Mouse (Mus musculus) embryonic facial prominence, embryonic 14.5 days (tissue): Measurements from ENCODE around the gene 1700008O03Rik. TPM values are rescaled to one million over a fixed set of nuclear protein-coding genes. Genes with fewer than 3 reads are reported as not detected.
A peak's percentile ranks its signal among the peaks of the same experiment; 100 is the strongest.

Source experiments
- ATAC-seq: fragments of 200-750 bp; cut with Nextera tagmentation; 2 replicates; pipeline ENCODE4 v1.8.0; 2017; ENCODE audit warnings: low read depth, moderate number of reproducible peaks, moderate TSS enrichment
- DNase-seq: peaks from one replicate; pipeline ENCODE4 v3.0.0-alpha.2; 2015; ENCODE audit warnings: low spot score
- H3K27ac ChIP-seq: fragments of 300-500 bp; sonication (generic); replicated peaks from 2 replicates; pipeline ENCODE4 v1.5.1; 2014; ENCODE audit warnings: low read depth, mild to moderate bottlenecking, low read length, moderate library complexity
- H3K27me3 ChIP-seq: fragments of 300-500 bp; sonication (generic); replicated peaks from 2 replicates; pipeline ENCODE4 v1.6.1; 2014; ENCODE audit warnings: low read length; ENCODE audit not compliant: control insufficient read depth, insufficient read depth
- H3K36me3 ChIP-seq: fragments of 300-500 bp; sonication (generic); 2 replicates; pipeline ENCODE4 v1.6.1; 2014; ENCODE audit warnings: low read length, mixed read lengths; ENCODE audit not compliant: control insufficient read depth, insufficient read depth
- H3K4me1 ChIP-seq: fragments of 300-500 bp; sonication (generic); 2 replicates; pipeline ENCODE4 v1.6.1; 2014; ENCODE audit warnings: antibody characterized with exemption, low read length; ENCODE audit not compliant: control insufficient read depth, insufficient read depth
- H3K4me2 ChIP-seq: fragments of 300-500 bp; sonication (generic); 2 replicates; pipeline ENCODE4 v1.6.1; 2014; ENCODE audit warnings: low read depth, mild to moderate bottlenecking, low read length, moderate library complexity, mixed read lengths
- H3K4me3 ChIP-seq: fragments of 300-500 bp; sonication (generic); 2 replicates; pipeline ENCODE4 v1.5.1; 2014; ENCODE audit warnings: low read depth, mild to moderate bottlenecking, low read length
- H3K9ac ChIP-seq: fragments of 300-500 bp; sonication (generic); 2 replicates; pipeline ENCODE4 v1.6.1; 2014; ENCODE audit warnings: low read depth, mild to moderate bottlenecking, low read length, moderate library complexity, mixed read lengths
- H3K9me3 ChIP-seq: fragments of 300-500 bp; sonication (generic); 2 replicates; pipeline ENCODE4 v1.6.1; 2016; ENCODE audit warnings: low read length; ENCODE audit not compliant: control insufficient read depth
- WGBS: fragments of 180-500 bp; shearing (Covaris S2); extraction: QIAGEN DNeasy Blood & Tissue Kit; methylation state at CpG from one replicate; pipeline ENCODE4 v1.1.7; 2014; 5-methylcytosine and 5-hydroxymethylcytosine counted together
- polyA plus RNA-seq: library from polyadenylated mRNA; unstranded; fragments of >200 nt; fragmentation: Nextera tagmentation; extraction: Ambion mirVana; gene quantifications from 2 replicates; pipeline ENCODE4 v1.2.1, GENCODE M21; 2014

1700008O03Rik gene
- polyA plus RNA-seq, 1 experiment from 2014 or later = 0.33 TPM

DNA sequence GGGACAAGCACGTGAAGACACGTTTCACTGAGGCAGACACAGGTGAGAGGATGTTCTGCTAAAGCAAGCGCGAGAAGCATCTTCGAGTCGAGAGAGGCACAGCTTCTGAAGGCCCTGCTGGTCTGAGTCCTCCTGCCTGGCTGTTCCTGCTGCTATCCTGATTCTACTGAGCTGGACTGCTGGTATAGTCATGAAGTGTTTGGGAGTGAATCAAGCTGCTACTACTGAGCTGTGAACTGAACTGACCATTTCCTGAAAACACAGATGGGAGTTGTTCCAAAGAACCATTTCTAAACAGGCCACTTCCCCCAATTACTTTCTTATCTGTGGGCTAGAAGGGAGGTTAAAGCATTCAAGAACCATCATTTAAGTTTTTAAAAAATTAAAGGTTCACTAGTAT, 27.7 kb upstream of the 1700008O03Rik start:
- no peak for ATAC-seq
- H3K4me3 ChIP-seq = no peak overlapping the region
- no peak for DNase-seq
- H3K27me3 ChIP-seq = no peaks in the 10 kb centered on the region
- no peak overlapping the region for H3K4me2 ChIP-seq
- H3K9ac ChIP-seq = no peak overlapping the region
- no peak overlapping the region for H3K27ac ChIP-seq
- H3K4me1 ChIP-seq = no peaks in the 10 kb centered on the region
- no peaks in the 10 kb centered on the region for H3K36me3 ChIP-seq
- WGBS = 88% methylated on average over 6 of the region's 6 CpGs
- no peaks in the 10 kb centered on the region for H3K9me3 ChIP-seq

DNA sequence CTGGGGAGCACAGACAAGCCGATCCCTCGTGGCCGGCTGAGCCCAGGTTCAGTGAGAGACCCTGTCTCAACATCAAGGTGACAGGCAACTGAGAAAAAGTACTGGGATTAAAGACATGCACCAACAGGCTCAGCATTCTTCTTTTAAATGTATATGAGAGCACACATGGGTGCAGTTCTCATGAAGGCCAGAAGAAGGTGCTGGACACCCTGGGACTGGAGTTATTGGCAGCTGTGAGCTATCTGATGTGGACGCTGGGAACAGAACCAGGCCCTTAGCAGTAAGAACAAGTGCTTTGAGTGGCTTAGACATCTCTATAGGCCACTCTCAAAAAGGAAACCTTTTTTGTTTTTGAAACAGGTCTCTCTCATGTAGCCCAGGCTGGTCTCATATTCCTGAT, 25.5 kb upstream of the 1700008O03Rik start:
- no peak overlapping the region for H3K4me3 ChIP-seq
- H3K27ac ChIP-seq = no peak overlapping the region
- H3K9ac ChIP-seq = no peak overlapping the region
- H3K4me1 ChIP-seq = no peaks in the 10 kb centered on the region
- ATAC-seq (no peak), DNase-seq (no peak)
- no peaks in the 10 kb centered on the region for H3K9me3 ChIP-seq
- H3K27me3 ChIP-seq = no peaks in the 10 kb centered on the region
- no peak overlapping the region for H3K4me2 ChIP-seq
- 88% methylated on average over 4 of the region's 4 CpGs for WGBS
- H3K36me3 ChIP-seq = no peaks in the 10 kb centered on the region

DNA sequence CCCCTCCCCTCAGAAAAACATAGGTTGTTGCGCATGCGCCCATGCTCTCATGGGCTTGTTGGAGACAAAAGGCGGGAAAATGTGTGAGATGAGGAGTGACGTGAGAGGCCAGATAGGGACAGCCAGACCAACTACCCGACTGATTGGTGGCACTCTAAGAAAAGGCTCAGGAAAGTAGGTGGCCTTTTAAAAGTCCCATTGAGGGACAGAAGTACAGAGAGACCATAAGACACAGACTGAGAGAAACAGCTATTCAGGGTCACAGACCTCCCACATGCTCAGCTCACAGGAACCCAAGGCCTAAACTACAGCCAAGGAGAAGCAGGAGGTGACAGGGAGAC, 20.4 kb upstream of the 1700008O03Rik start:
- Histone ChIP-seq H3K27ac (no peak overlapping the region), H3K27me3 (no peaks in the 10 kb centered on the region), H3K36me3 (no peaks in the 10 kb centered on the region), H3K4me3 (peak overlapping the region; percentile 30; the same call in 1 of the 2 replicates), H3K9me3 (no peaks in the 10 kb centered on the region), H3K9ac (no peak overlapping the region), H3K4me2 (peak overlapping the region; percentile 58; the same call in 1 of the 2 replicates), H3K4me1 (no peaks in the 10 kb centered on the region)
- DNase-seq (no peak), ATAC-seq (no peak; the same call in 1 of the 2 replicates)
- 3% methylated on average over 5 of the region's 5 CpGs for WGBS

DNA sequence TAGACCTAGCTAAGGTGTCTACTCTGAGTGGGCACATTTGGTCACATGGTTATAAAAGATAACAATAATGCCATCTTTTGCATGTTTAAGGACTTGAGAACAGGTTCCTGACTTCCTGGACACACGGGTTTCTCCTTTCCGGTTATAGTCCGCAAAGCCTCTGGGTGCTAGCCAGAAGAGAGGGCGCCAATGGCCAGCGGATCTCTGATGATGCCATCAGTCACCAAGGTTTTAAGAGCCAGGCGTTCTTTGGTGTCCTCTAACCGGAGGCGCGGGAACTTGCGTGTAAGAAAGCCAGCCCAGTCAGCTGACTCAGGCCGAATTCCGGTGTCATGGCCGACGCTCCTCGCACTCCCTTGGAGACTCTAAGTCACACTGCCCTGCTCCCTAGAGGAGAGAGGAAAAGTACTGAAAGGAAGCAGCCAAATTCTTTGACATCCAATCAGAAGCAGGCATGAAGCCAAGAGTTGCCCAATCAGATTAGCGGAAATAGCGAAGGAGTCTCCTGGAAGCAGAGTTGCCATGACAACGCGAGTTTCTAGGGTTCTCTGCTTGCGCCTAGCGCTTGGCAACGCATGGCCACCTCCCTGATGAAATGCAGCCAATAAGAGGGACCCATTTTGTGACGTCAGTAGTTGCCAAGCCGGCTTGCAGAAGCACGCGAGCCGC, 19.9 kb upstream of the 1700008O03Rik start:
- Histone ChIP-seq H3K4me3 (peak overlapping the region; percentile 30), H3K36me3 (no peaks in the 10 kb centered on the region), H3K9me3 (no peaks in the 10 kb centered on the region), H3K27me3 (no peaks in the 10 kb centered on the region), H3K4me2 (peak overlapping the region; percentile 58), H3K9ac (peak overlapping the region; percentile 20; the same call in 1 of the 2 replicates), H3K27ac (peak overlapping the region; percentile 61; the same call in 1 of the 2 replicates), H3K4me1 (no peaks in the 10 kb centered on the region)
- DNase-seq (peak; percentile 100), ATAC-seq (peak; percentile 96)
- 2% methylated on average over 27 of the region's 27 CpGs for WGBS

DNA sequence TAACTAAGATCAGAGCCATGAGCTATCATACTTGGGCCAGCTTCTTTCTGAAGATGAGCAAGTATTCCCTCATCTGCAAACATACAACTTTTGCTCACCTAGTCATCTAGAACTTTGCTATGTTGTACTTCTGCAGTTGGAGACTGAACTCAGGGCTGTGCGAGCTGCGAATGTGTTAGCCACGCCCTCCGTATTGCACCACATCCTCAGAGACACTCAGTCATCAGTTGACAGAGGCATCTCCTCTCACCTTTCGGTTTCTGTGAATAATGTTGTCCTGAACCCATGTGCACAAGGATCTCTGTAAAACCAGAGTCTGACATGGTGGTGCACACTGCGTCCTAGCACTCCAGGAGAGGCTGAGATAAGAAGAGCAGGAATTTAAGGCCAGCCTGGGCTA, 16.1 kb upstream of the 1700008O03Rik start:
- H3K36me3 ChIP-seq = no peaks in the 10 kb centered on the region
- no peak overlapping the region for H3K4me2 ChIP-seq
- H3K9ac ChIP-seq = no peak overlapping the region
- no peaks in the 10 kb centered on the region for H3K27me3 ChIP-seq
- no peak overlapping the region for H3K27ac ChIP-seq
- H3K9me3 ChIP-seq = no peaks in the 10 kb centered on the region
- ATAC-seq (no peak), DNase-seq (no peak)
- no peaks in the 10 kb centered on the region for H3K4me1 ChIP-seq
- WGBS = 77% methylated on average over 6 of the region's 6 CpGs
- no peak overlapping the region for H3K4me3 ChIP-seq

DNA sequence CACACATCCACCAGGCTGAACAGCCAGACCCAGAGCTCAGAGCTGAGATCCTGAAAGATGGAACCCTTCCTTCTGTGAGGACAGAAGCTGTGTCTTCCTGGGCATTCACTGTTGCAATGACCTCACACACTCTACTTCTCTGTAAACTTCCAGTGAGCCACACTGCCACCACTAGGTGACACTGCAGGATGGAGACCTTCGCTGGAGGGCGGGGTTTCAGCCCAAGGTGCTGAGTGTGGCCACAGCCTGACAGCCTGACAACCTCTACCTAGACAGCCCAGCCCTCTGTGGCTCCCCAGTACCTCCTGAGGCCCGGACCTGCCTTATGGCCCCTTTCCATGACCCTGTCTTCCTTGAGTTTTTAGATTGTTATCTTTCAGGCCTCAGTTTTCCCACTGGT, 12.9 kb upstream of the 1700008O03Rik start:
- H3K27ac ChIP-seq = no peak overlapping the region
- 18% methylated on average over 3 of the region's 3 CpGs for WGBS
- H3K9ac ChIP-seq = no peak overlapping the region
- H3K27me3 ChIP-seq = no peaks in the 10 kb centered on the region
- peak; percentile 53; the same call in 1 of the 2 replicates for ATAC-seq
- no peaks in the 10 kb centered on the region for H3K36me3 ChIP-seq
- no peaks in the 10 kb centered on the region for H3K9me3 ChIP-seq
- no peaks in the 10 kb centered on the region for H3K4me1 ChIP-seq
- DNase-seq = peak; percentile 50
- no peak overlapping the region for H3K4me3 ChIP-seq
- H3K4me2 ChIP-seq = no peak overlapping the region

DNA sequence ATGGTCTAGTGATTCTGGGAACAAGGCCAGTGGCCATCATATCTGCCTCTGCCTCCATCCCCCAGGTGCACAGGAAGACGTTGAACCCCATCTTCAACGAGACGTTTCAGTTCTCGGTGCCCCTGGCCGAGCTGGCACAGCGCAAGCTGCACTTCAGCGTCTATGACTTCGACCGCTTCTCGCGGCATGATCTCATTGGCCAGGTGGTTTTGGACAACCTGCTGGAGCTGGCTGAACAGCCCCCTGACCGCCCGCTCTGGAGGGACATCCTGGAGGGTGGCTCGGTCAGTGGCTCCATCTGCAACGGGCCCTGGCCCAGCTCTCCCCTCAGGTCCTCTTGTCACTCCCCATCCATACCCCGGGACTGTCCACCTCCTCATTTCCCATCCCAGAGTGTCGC, 7.7 kb upstream of the 1700008O03Rik start:
- Histone ChIP-seq H3K4me1 (no peaks in the 10 kb centered on the region), H3K36me3 (no peaks in the 10 kb centered on the region), H3K4me2 (no peak overlapping the region), H3K27me3 (no peaks in the 10 kb centered on the region), H3K9ac (no peak overlapping the region), H3K27ac (no peak overlapping the region), H3K4me3 (no peak overlapping the region), H3K9me3 (no peaks in the 10 kb centered on the region)
- 92% methylated on average over 17 of the region's 17 CpGs for WGBS
- no peak for DNase-seq
- ATAC-seq = no peak

DNA sequence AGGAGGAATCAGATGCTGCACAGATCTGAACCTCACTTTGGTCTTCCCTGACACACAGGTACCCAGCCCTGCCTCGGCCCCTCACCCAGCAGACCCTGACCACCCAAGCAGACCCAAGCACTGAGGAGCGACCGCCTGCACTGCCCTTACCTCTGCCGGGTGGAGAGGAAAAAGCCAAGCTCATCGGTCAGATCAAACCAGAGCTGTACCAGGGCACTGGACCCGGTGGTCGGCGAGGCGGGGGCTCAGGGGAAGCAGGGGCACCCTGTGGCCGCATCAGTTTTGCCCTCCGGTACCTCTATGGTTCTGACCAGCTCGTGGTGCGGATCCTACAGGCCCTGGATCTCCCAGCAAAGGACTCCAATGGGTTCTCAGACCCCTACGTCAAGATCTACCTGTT, 6.7 kb upstream of the 1700008O03Rik start:
- H3K4me2 ChIP-seq = no peak overlapping the region
- WGBS = 82% methylated on average over 9 of the region's 14 CpGs
- ATAC-seq = no peak

DNA sequence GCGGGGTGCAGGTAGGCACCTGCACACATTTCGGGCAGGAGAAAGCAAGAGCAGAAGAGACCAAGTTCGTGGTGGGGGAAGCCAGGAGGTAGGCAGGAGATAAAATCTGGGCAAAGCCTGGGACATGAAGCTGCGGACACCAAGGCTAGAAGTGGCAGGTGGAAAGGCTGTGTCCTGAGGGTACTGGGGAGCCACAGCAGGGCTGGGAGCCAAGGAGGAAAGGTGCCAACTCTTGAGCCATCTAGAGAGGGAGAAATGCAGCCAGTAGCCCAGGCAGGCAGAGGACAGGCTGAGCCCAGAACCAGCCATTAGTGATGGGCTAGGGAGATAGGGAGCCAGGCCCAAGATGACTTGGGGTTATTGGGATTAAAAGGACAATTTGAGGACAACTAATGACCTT, 6.2 kb upstream of the 1700008O03Rik start:
- H3K4me2 ChIP-seq = no peak overlapping the region
- no peaks in the 10 kb centered on the region for H3K27me3 ChIP-seq
- no peak for ATAC-seq
- no peak overlapping the region for H3K9ac ChIP-seq
- no peak overlapping the region for H3K4me3 ChIP-seq
- no peaks in the 10 kb centered on the region for H3K4me1 ChIP-seq
- H3K9me3 ChIP-seq = no peaks in the 10 kb centered on the region
- no peak for DNase-seq
- no peak overlapping the region for H3K27ac ChIP-seq
- WGBS = 69% methylated on average over 4 of the region's 4 CpGs
- no peaks in the 10 kb centered on the region for H3K36me3 ChIP-seq

More for the DNA sequence above, 6.7 kb upstream of the 1700008O03Rik start:
- H3K9me3 ChIP-seq = no peaks in the 10 kb centered on the region
- H3K27ac ChIP-seq = no peak overlapping the region
- no peaks in the 10 kb centered on the region for H3K36me3 ChIP-seq
- DNase-seq = no peak
- no peak overlapping the region for H3K9ac ChIP-seq
- H3K4me1 ChIP-seq = no peaks in the 10 kb centered on the region
- H3K27me3 ChIP-seq = no peaks in the 10 kb centered on the region
- no peak overlapping the region for H3K4me3 ChIP-seq
